Mouse (Mus musculus): ENCODE results near the gene Gp1bb. TPM values are rescaled to one million over a fixed set of nuclear protein-coding genes. Genes with fewer than 3 reads are reported as not detected.

Gene Gp1bb
- total and polyA plus RNA-seq, 3 experiments = 0.11 to 0.20 TPM; not detected in 1

- no peaks in the 10 kb centered on the region for H3K36me3 ChIP-seq (replicated peaks)
- H3K27me3 ChIP-seq (ENCODE audit: insufficient read depth, low read length) = peaks cover 47% of the 10 kb centered on the region
- no peak for ATAC-seq (ENCODE audit: extremely low read depth, insufficient number of reproducible peaks, low FRiP score, poor library complexity, severe bottlenecking)
- DNase-seq (ENCODE audit: low spot score) = no peak
- H3K4me1 ChIP-seq (ENCODE audit: insufficient read depth, low read depth, low read length) = no peaks in the 10 kb centered on the region
- peaks cover 41% of the 10 kb centered on the region for H3K9me3 ChIP-seq (replicated peaks)
- TF ChIP-seq TAL1 (conservative IDR thresholded peaks at IDR 0.05; ENCODE audit: low read depth, low read length) (no peak), GATA1 (IDR thresholded peaks at IDR 0.05; ENCODE audit: borderline replicate concordance, low read length) (no peak)
- 0 out of 2 replicates have a peak overlapping the region, but pooled peaks have one; percentile 4 for H3K4me3 ChIP-seq (ENCODE audit: low read depth, low read length)
Observed at GRCm38 (mm10) chr16:18625791-18626311, 3.6 kb upstream of the Gp1bb start.

DNA sequence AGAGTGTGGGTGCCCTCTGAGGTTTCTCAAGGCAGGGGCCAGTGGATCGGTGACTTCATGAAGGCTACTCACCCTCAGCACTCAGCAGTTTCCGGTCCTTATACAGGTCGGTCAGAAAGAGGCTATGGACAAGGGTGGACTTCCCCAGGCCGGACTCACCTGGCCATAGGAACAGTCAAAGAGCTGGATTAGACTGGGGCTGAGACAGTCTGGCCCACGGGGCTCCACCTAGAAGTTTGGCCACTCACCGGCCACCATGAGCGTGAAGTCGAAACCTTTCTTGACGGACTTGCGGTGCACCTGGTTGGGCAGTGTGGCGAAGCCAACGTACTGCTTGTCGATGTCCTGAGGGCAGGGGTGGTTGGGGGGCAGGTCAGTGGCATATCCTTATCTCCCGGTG lies 2.9 kb upstream of the Gp1bb start:
- peaks cover 43% of the 10 kb centered on the region for H3K9me3 ChIP-seq (replicated peaks)
- no peak overlapping the region for H3K4me3 ChIP-seq (ENCODE audit: low read depth, low read length)
- no peak for TF ChIP-seq POLR2AphosphoS5 (IDR thresholded peaks at IDR 0.05; ENCODE audit: insufficient replicate concordance, low read depth, low read length)
- no peak for TF ChIP-seq TAL1 (conservative IDR thresholded peaks at IDR 0.05; ENCODE audit: low read depth, low read length)
- no peak for TF ChIP-seq GATA1 (IDR thresholded peaks at IDR 0.05; ENCODE audit: borderline replicate concordance, low read length)
- no peak for TF ChIP-seq GATA2 (IDR thresholded peaks at IDR 0.05; ENCODE audit: borderline replicate concordance, low read depth, low read length)
- TF ChIP-seq CTCF (IDR thresholded peaks at IDR 0.05; ENCODE audit: low read depth, low read length) = no peak
- no peak for DNase-seq (ENCODE audit: low spot score)
- H3K4me1 ChIP-seq (ENCODE audit: insufficient read depth, low read depth, low read length) = no peaks in the 10 kb centered on the region
- H3K27me3 ChIP-seq (ENCODE audit: insufficient read depth, low read length) = peaks cover 45% of the 10 kb centered on the region
- no peaks in the 10 kb centered on the region for H3K36me3 ChIP-seq (replicated peaks)
- ATAC-seq (ENCODE audit: extremely low read depth, insufficient number of reproducible peaks, low FRiP score, poor library complexity, severe bottlenecking) = no peak

DNA sequence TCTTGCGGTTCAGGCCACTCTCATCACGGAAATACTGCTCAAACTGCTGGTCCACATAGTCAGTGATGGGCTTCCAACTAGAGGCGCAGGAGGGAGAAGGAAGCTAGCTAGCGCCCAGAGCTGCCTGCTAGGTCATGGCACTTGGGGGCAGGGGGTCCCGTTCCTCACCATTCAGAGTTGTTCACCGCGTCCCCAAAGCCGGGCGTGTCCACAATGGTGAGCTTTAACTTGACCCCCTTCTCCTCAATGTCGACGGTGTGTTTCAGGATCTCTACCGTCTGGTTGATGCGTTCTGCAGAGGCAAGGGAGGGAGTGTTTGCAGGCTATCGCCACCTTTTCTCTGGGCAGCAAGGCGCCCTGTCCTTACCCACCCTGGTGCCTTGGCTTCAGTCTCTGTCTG lies 2.4 kb upstream of the Gp1bb start:
- no peak for DNase-seq (ENCODE audit: low spot score)
- no peaks in the 10 kb centered on the region for H3K36me3 ChIP-seq (replicated peaks)
- H3K27me3 ChIP-seq (ENCODE audit: insufficient read depth, low read length) = peaks cover 47% of the 10 kb centered on the region; the same call in 1 of the 2 replicates
- no peak for TF ChIP-seq GATA2 (IDR thresholded peaks at IDR 0.05; ENCODE audit: borderline replicate concordance, low read depth, low read length)
- no peak for TF ChIP-seq CTCF (IDR thresholded peaks at IDR 0.05; ENCODE audit: low read depth, low read length)
- no peak for TF ChIP-seq POLR2AphosphoS5 (IDR thresholded peaks at IDR 0.05; ENCODE audit: insufficient replicate concordance, low read depth, low read length)
- no peak for TF ChIP-seq GATA1 (IDR thresholded peaks at IDR 0.05; ENCODE audit: borderline replicate concordance, low read length)
- TF ChIP-seq TAL1 (conservative IDR thresholded peaks at IDR 0.05; ENCODE audit: low read depth, low read length) = no peak
- H3K9me3 ChIP-seq (replicated peaks) = peaks cover 43% of the 10 kb centered on the region
- no peaks in the 10 kb centered on the region for H3K4me1 ChIP-seq (ENCODE audit: insufficient read depth, low read depth, low read length)
- ATAC-seq (ENCODE audit: extremely low read depth, insufficient number of reproducible peaks, low FRiP score, poor library complexity, severe bottlenecking) = no peak
- H3K4me3 ChIP-seq (ENCODE audit: low read depth, low read length) = no peak overlapping the region

DNA sequence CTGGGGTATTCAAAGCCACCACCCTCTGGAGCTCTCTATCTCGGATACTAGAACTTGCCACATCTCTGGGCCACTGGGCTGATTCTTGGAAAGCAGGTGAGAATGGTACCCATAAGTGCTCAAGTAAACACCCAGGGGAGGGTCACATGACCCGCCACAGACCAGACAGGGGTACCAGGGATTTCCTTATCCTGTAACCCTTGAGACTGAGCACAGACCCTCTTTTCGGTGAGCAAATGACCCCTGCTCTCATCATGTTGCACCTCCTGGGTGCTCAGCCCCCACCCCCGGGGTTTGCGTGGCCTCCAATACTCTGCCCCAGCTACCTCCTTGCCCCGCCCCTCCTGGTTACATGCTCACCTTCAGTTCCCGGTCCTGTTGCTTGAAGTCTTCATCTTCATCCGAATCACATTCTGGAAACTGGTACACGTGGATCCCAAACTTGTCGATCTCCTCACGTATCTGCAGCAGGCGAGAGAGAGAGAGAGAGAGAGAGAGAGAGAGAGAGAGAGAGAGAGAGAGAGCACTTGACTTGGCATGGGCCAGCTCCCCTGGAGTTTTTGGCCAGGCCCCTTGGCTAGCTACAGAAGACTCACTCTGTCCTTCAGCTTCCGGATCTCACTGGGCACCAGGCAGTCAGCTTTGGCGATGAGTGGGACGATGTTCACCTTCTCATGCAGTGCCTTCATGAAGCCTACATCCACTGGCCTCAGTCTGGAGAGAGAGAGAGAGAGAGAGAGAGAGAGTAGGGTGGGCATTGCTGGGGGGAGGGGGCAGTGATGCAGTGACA lies 1.7 kb upstream of the Gp1bb start:
- H3K27me3 ChIP-seq (ENCODE audit: insufficient read depth, low read length) = peaks cover 47% of the 10 kb centered on the region; the same call in 1 of the 2 replicates
- H3K4me1 ChIP-seq (ENCODE audit: insufficient read depth, low read depth, low read length) = no peaks in the 10 kb centered on the region
- no peak for TF ChIP-seq CTCF (IDR thresholded peaks at IDR 0.05; ENCODE audit: low read depth, low read length)
- no peak for TF ChIP-seq TAL1 (conservative IDR thresholded peaks at IDR 0.05; ENCODE audit: low read depth, low read length)
- no peak for TF ChIP-seq POLR2AphosphoS5 (IDR thresholded peaks at IDR 0.05; ENCODE audit: insufficient replicate concordance, low read depth, low read length)
- TF ChIP-seq GATA1 (IDR thresholded peaks at IDR 0.05; ENCODE audit: borderline replicate concordance, low read length) = no peak
- no peak for TF ChIP-seq GATA2 (IDR thresholded peaks at IDR 0.05; ENCODE audit: borderline replicate concordance, low read depth, low read length)
- no peak overlapping the region for H3K4me3 ChIP-seq (ENCODE audit: low read depth, low read length)
- H3K9me3 ChIP-seq (replicated peaks) = peaks cover 39% of the 10 kb centered on the region
- ATAC-seq (ENCODE audit: extremely low read depth, insufficient number of reproducible peaks, low FRiP score, poor library complexity, severe bottlenecking) (no peak), DNase-seq (ENCODE audit: low spot score) (no peak)
- H3K36me3 ChIP-seq (replicated peaks) = no peaks in the 10 kb centered on the region

- no peak for DNase-seq (ENCODE audit: low spot score)
- Histone ChIP-seq H3K9me3 (replicated peaks) (peaks cover 39% of the 10 kb centered on the region), H3K4me3 (ENCODE audit: low read depth, low read length) (no peak overlapping the region), H3K27me3 (ENCODE audit: insufficient read depth, low read length) (peaks cover 46% of the 10 kb centered on the region), H3K36me3 (replicated peaks) (no peaks in the 10 kb centered on the region), H3K4me1 (ENCODE audit: insufficient read depth, low read depth, low read length) (peaks cover 3% of the 10 kb centered on the region; the same call in 1 of the 2 replicates)
- no peak for TF ChIP-seq POLR2AphosphoS5 (IDR thresholded peaks at IDR 0.05; ENCODE audit: insufficient replicate concordance, low read depth, low read length)
- no peak for TF ChIP-seq GATA1 (IDR thresholded peaks at IDR 0.05; ENCODE audit: borderline replicate concordance, low read length)
- no peak for ATAC-seq (ENCODE audit: extremely low read depth, insufficient number of reproducible peaks, low FRiP score, poor library complexity, severe bottlenecking)
Observed at GRCm38 (mm10) chr16:18622916-18623750, 930 bp upstream of the Gp1bb start.

DNA sequence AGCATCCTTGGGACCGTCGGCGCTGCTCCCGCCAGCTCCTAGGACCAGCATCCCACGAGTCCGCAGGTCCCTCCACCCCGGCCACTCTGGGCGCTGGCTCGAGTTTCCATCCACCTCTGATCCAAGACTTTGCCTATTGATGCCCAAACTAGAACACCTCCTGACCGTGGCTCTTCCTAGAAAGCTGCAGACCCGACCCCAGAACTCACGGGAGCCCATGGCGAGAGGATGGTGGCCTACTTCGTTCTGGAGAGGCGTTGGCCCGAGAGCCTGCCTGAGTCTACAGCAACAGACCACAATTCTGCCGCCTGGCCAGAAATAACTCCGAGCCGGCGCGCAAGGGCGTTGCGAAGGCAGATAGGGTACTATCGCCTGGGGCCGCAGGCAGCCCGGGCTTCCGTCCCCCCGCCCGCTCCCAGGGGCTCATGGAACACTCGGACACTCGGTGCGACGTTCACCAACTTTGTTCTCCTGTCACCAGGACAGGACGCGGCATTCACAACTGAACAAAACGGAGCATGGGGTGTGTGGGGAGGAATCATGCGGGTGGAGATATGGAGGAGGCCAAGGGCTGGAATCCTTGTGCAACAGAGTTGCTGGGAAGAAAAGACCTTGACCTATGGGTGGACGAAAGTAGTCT lies 721 bp downstream of the Gp1bb start:
- H3K27me3 ChIP-seq (ENCODE audit: insufficient read depth, low read length) = peaks cover 41% of the 10 kb centered on the region
- ATAC-seq (ENCODE audit: extremely low read depth, insufficient number of reproducible peaks, low FRiP score, poor library complexity, severe bottlenecking) = no peak
- no peaks in the 10 kb centered on the region for H3K36me3 ChIP-seq (replicated peaks)
- no peak for DNase-seq (ENCODE audit: low spot score)
- H3K4me3 ChIP-seq (ENCODE audit: low read depth, low read length) = no peak overlapping the region
- no peak for TF ChIP-seq GATA2 (IDR thresholded peaks at IDR 0.05; ENCODE audit: borderline replicate concordance, low read depth, low read length)
- no peak for TF ChIP-seq TAL1 (conservative IDR thresholded peaks at IDR 0.05; ENCODE audit: low read depth, low read length)
- no peak for TF ChIP-seq GATA1 (IDR thresholded peaks at IDR 0.05; ENCODE audit: borderline replicate concordance, low read length)
- no peak for TF ChIP-seq CTCF (IDR thresholded peaks at IDR 0.05; ENCODE audit: low read depth, low read length)
- no peak for TF ChIP-seq POLR2AphosphoS5 (IDR thresholded peaks at IDR 0.05; ENCODE audit: insufficient replicate concordance, low read depth, low read length)
- H3K4me1 ChIP-seq (ENCODE audit: insufficient read depth, low read depth, low read length) = peaks cover 14% of the 10 kb centered on the region
- H3K9me3 ChIP-seq (replicated peaks) = peaks cover 35% of the 10 kb centered on the region
